Mouse (Mus musculus) small intestine, adult 2 months (tissue): ENCODE measurements around the gene Yju2. TPM values are rescaled to one million over a fixed set of nuclear protein-coding genes. Genes with fewer than 3 reads are reported as not detected.

Source experiments
- H3K27ac ChIP-seq: fragments of 200-500 bp; 2 replicates; pipeline ENCODE4 v1.5.1; 2012; ENCODE audit warnings: low read depth, low read length, control low read depth, inconsistent platforms; ENCODE audit not compliant: insufficient read depth
- H3K27me3 ChIP-seq: fragments of 200-500 bp; 2 replicates; pipeline ENCODE4 v1.6.1; 2012; ENCODE audit warnings: mild to moderate bottlenecking, moderate library complexity, low read length, inconsistent platforms; ENCODE audit not compliant: control insufficient read depth, insufficient read depth
- H3K36me3 ChIP-seq: fragments of 200-500 bp; 2 replicates; pipeline ENCODE4 v1.6.1; 2012; ENCODE audit warnings: mild to moderate bottlenecking, low read length, control low read depth, inconsistent platforms; ENCODE audit not compliant: control insufficient read depth, insufficient read depth
- H3K4me1 ChIP-seq: fragments of 200-500 bp; 2 replicates; pipeline ENCODE4 v1.6.1; 2012; ENCODE audit warnings: low read length, inconsistent platforms, mixed read lengths; ENCODE audit not compliant: control insufficient read depth, insufficient read depth, insufficient read length
- H3K4me3 ChIP-seq: fragments of 200-500 bp; 2 replicates; pipeline ENCODE4 v1.5.1; 2012; ENCODE audit warnings: low read depth, mild to moderate bottlenecking, control low read depth, inconsistent platforms, low read length, moderate library complexity
- CTCF ChIP-seq: fragments of 200-500 bp; IDR thresholded peaks from 2 replicates; pipeline ENCODE4 v1.5.1; 2012; ENCODE audit warnings: low read depth, mild to moderate bottlenecking, control low read depth, inconsistent platforms, low read length, moderate library complexity, mixed read lengths; ENCODE audit not compliant: insufficient replicate concordance, insufficient read length; ENCODE audit errors: extremely low read depth
- POLR2A ChIP-seq: fragments of 200-500 bp; IDR thresholded peaks from 2 replicates; pipeline ENCODE4 v1.6.1; 2012; ENCODE audit warnings: low read depth, mild to moderate bottlenecking, control low read depth, inconsistent platforms, low read length, moderate library complexity
- WGBS: fragments of 180-500 bp; shearing (Covaris S2); methylation state at CpG from one replicate; pipeline ENCODE4 v1.1.7; 2018; 5-methylcytosine and 5-hydroxymethylcytosine counted together
- polyA plus RNA-seq: library from polyadenylated mRNA; depleted of rRNA; stranded (reverse); fragments of >200 nt; gene quantifications from 2 replicates; pipeline ENCODE4 v1.2.3, GENCODE M21; 2012

The Yju2 gene
- polyA plus RNA-seq, 1 experiment: 7.9 TPM

- peaks cover 32% of the 10 kb centered on the region for H3K36me3 ChIP-seq
- WGBS: 95% methylated on average over 7 of the region's 7 CpGs
- TF ChIP-seq CTCF: no peak
- TF ChIP-seq POLR2A: no peak
These were observed 2.7 kb downstream of the Yju2 start for GRCm38 (mm10) chr17:55961631-55962030.

DNA sequence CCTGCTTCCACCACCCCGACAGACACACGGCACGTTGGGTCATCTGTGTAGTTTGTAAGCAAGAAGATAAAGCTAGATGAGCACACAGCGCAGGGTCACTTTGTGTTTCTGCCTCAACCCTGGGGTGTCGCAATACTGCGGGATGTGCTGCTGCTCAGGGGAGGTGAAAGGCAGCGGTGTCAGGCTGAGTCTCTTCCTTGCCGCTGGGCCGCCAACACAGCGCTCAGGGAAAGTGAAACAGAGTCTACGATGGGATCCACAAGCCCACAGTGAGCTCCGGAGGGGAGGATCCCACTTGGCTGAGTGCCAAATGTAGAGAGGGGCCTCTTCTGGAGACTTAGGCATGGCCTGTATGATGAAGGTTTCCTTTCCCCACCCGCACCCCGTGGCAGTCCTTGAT lies 4.3 kb downstream of the Yju2 start:
- no peak overlapping the region for H3K27ac ChIP-seq

More at GRCm38 (mm10) chr17:55961631-55962030, 2.7 kb downstream of the Yju2 start:
- Histone ChIP-seq H3K4me3 (no peak overlapping the region), H3K27me3 (no peaks in the 10 kb centered on the region), H3K4me1 (peaks cover 7% of the 10 kb centered on the region; the same call in 1 of the 2 replicates), H3K27ac (no peak overlapping the region)

GRCm38 (mm10) chr17:55964496-55964895 lies 5.6 kb downstream of the Yju2 start:
- Histone ChIP-seq H3K27me3 (no peaks in the 10 kb centered on the region; the same call in 1 of the 2 replicates), H3K27ac (no peak overlapping the region), H3K4me1 (peaks cover 4% of the 10 kb centered on the region; the same call in 1 of the 2 replicates), H3K36me3 (peaks cover 44% of the 10 kb centered on the region), H3K4me3 (no peak overlapping the region)
- 97% methylated on average over 10 of the region's 10 CpGs for WGBS
- TF ChIP-seq CTCF (no peak), POLR2A (no peak)

More for the DNA sequence above, 4.3 kb downstream of the Yju2 start:
- Histone ChIP-seq H3K4me1 (peaks cover 7% of the 10 kb centered on the region; the same call in 1 of the 2 replicates), H3K27me3 (no peaks in the 10 kb centered on the region), H3K36me3 (peaks cover 44% of the 10 kb centered on the region), H3K4me3 (no peak overlapping the region)
- WGBS: 63% methylated on average over 14 of the region's 14 CpGs
- no peak for TF ChIP-seq CTCF
- TF ChIP-seq POLR2A: no peak

- H3K36me3 ChIP-seq: peaks cover 44% of the 10 kb centered on the region
- WGBS: 87% methylated on average over 9 of the region's 9 CpGs
- no peak overlapping the region for H3K4me3 ChIP-seq
These were observed 6.1 kb downstream of the Yju2 start for GRCm38 (mm10) chr17:55964996-55965395.

DNA sequence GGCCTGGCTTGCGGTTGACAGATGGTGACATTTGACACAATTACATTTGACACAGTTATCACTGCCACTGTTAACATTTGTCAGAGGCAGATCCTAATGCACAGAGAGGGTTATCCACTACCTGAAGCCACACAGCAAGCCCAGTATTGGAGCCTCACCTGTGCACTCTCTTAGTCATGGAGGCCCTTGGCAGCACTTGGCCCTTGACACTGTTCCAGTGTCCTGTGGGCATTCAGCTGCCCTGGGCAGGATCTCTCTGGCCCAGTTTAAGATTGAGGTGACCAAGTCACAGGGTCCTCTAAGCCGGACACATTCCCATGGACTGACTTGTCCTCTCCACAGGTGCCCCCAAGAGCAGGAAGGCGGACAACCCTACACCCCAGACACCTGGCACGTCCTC lies 8.3 kb downstream of the Yju2 start:
- peaks cover 4% of the 10 kb centered on the region; the same call in 1 of the 2 replicates for H3K4me1 ChIP-seq
- H3K36me3 ChIP-seq: peaks cover 39% of the 10 kb centered on the region
- WGBS: 95% methylated on average over 4 of the region's 4 CpGs
- H3K27ac ChIP-seq: no peak overlapping the region
- peaks cover 21% of the 10 kb centered on the region for H3K27me3 ChIP-seq
- TF ChIP-seq POLR2A (no peak), CTCF (no peak)
- H3K4me3 ChIP-seq: no peak overlapping the region

More at GRCm38 (mm10) chr17:55964996-55965395, 6.1 kb downstream of the Yju2 start:
- Histone ChIP-seq H3K4me1 (peaks cover under 1% of the 10 kb centered on the region; the same call in 1 of the 2 replicates), H3K27ac (no peak overlapping the region), H3K27me3 (peaks cover 3% of the 10 kb centered on the region; the same call in 1 of the 2 replicates)
- TF ChIP-seq POLR2A: no peak

- peaks cover 4% of the 10 kb centered on the region; the same call in 1 of the 2 replicates for H3K4me1 ChIP-seq
- 72% methylated on average over 7 of the region's 7 CpGs for WGBS
- H3K27me3 ChIP-seq: peaks cover 21% of the 10 kb centered on the region
- no peak overlapping the region for H3K27ac ChIP-seq
- H3K4me3 ChIP-seq: no peak overlapping the region
- TF ChIP-seq POLR2A (no peak), CTCF (no peak)
- H3K36me3 ChIP-seq: peaks cover 37% of the 10 kb centered on the region
These were observed 9.3 kb downstream of the Yju2 start for GRCm38 (mm10) chr17:55968210-55968609.

GRCm38 (mm10) chr17:55969560-55969959 lies 10.7 kb downstream of the Yju2 start:
- Histone ChIP-seq H3K27me3 (peaks cover 21% of the 10 kb centered on the region), H3K36me3 (peaks cover 28% of the 10 kb centered on the region), H3K4me1 (peaks cover 4% of the 10 kb centered on the region; the same call in 1 of the 2 replicates), H3K4me3 (no peak overlapping the region), H3K27ac (no peak overlapping the region)
- WGBS: 34% methylated on average over 14 of the region's 14 CpGs
- no peak for TF ChIP-seq CTCF
- no peak for TF ChIP-seq POLR2A
